Mouse (Mus musculus) heart, adult 2 months (tissue): ENCODE results near the gene Clec3b.

Experiments
- CTCF ChIP-seq: fragments of 200-600 bp; IDR thresholded peaks from 2 replicates; pipeline ENCODE4 v1.8.1; 2022; ENCODE audit warnings: antibody characterized with exemption, mild to moderate bottlenecking, moderate library complexity
- POLR2A ChIP-seq: fragments of 200-500 bp; IDR thresholded peaks from 2 replicates; pipeline ENCODE4 v1.6.1; 2011; ENCODE audit warnings: mild to moderate bottlenecking, low read depth, low read length, control low read depth; ENCODE audit not compliant: insufficient read depth

DNA sequence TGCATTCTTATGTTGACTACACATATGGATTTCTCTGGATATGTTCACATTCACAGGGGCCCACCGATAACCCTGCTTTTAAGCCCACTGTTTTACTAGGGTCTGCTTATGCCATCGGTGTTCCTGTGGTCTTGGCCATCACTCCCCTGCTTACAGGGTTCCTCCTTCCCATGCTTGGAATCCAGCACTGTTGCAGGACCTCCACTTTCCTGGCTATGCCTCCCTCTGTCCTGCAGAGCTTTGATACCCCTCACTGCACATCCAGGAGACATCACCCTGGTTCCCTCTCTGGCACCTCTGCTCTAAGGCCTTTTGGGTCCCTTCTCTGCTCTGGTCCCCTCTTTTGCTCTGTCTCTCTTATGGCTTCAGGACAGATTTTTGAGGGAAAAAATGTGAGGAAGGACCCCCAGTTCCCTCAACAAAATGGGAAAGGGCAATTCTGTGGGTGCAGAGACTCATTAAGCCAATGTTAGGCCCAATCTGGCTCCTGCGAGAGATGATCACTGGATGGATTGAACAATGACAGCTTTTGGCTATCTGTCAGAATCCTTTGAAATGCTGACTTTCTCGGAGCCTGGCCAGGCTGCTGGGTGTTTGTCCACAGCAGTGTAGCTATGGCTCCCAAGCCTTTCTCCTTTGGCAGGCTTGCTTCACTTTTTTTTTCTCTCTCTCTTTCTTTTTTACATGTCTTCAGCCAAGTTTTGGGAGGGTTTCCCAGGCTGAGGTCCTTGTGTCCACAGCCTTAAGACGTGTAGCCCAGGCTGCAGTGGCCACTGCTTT lies at the start of gene Clec3b:
- TF ChIP-seq CTCF (no peak), POLR2A (no peak)
